Mouse (Mus musculus): ENCODE results near the gene H2afb2. TPM values are rescaled to one million over a fixed set of nuclear protein-coding genes. Genes with fewer than 3 reads are reported as not detected.

Gene H2afb2
- not detected for total RNA-seq (2021)
- long read RNA-seq, experiment 1 = 0 reads
- long read RNA-seq, experiment 2 = 0 reads

- no peak for DNase-seq (ENCODE audit: low spot score in 2 of 2)
Measured at GRCm38 (mm10) chrX:116680878-116681277, at the start of gene H2afb2. Gene H2afb2, plus strand, starts transcription at chrX:116681178.

Other genes with a start within 250 kb of the H2afb2 start
- not detected for gene Cpxcr1, start 232.2 kb upstream of the H2afb2 start, total RNA-seq (2021)

Data from adrenal gland, adult 18-20 months (tissue).